Mouse (Mus musculus): ENCODE data around the gene Orai2. TPM values are rescaled to one million over a fixed set of nuclear protein-coding genes. Genes with fewer than 3 reads are reported as not detected.
"Not testable (repeated sequence)": the region's sequence is repeated elsewhere in the genome, so short reads cannot be mapped to it uniquely, and the experiment has no call there.

Gene Orai2
- polyA plus RNA-seq, 1 experiment from 2014 or later = 4.5 TPM

DNA sequence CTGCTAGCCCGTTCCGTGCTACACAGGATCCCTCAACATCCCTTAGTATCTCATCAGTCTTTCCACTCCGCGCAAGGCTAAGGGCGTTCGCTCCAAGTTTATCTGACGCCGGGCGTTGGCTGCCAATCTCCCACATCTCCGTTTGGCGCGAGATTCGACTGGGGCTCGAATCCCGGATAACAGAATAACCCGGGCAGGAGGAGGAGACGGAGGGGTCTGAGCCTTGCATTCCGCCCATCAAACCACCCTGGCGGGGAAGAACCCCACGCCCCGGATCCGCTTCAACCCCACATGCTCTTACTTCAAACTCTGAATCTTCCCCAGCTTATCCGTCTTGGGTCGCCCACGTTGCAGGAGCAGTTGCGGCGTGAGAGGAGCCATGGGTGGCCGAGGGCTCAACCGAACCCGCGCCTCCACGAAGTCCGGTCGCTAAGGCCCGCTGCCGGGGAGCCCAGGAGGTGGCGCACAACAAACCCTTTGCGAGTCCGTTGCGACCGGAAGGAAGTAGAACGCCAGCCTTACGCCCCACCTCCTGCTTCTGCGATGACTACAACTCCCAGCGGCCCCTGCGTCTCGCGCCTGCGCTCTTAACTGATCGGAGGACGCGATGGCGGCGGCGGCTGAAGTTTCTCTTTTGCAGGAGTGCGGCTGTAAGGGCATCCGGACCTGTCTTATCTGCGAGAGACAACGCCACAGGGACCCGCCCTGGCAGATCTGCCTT lies 34.8 kb downstream of the Orai2 start, which contains the start of the genes Lrwd1 and Alkbh4:
Gene Lrwd1 (minus strand): TSS at position 504 of the 721 bp plus-strand sequence.
Gene Alkbh4 (plus strand): TSS at position 576 of the 721 bp plus-strand sequence.
- Histone ChIP-seq H3K27ac (ENCODE audit: low read depth) (peak within 1 kb of the TSS; percentile 91), H3K27me3 (ENCODE audit: insufficient read depth, low read length) (no peaks in the 10 kb centered on the region), H3K9ac (replicated peaks) (peak within 1 kb of the TSS; percentile 89), H3K4me1 (ENCODE audit: insufficient read depth) (peaks cover 15% of the 10 kb centered on the region), H3K9me3 (ENCODE audit: low read length) (no peaks in the 10 kb centered on the region), H3K4me2 (ENCODE audit: low read depth, low read length) (peak within 1 kb of the TSS; percentile 77), H3K4me3 (ENCODE audit: low read depth, low read length) (peak within 1 kb of the TSS; percentile 93), H3K36me3 (replicated peaks; ENCODE audit: insufficient read depth, low read length) (peaks cover 41% of the 10 kb centered on the region)
- TF ChIP-seq CTCF (IDR thresholded peaks at IDR 0.05; ENCODE audit: low read depth) (peak; percentile 90), EP300 (IDR thresholded peaks at IDR 0.05; ENCODE audit: low read depth) (peak; percentile 47; the same call in 1 of the 2 replicates)
- ATAC-seq = peak; percentile 95
- peak; percentile 97 for DNase-seq
- under 1% methylated on average over 60 of the region's 60 CpGs for WGBS (ENCODE audit: insufficient replicate concordance)

DNA sequence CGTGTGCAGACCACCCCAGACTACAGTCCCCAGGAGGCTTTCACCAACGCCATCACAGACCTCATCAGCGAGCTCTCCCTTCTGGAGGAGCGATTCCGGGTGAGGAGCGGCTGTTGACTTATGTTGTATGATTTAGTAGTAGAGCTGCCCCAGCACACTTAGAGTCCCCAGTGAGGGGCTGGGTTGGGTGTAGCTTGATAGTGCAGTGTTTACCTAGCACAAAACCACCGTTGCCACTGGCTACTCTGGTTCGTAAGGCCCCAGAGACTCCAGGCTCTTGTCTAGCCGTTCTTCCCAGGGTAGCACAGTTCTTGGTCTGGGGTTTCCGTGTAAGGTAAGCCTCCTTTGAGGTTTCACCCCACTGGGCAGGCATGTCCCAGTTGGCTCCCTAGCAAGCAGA lies 48.3 kb downstream of the Orai2 start:
- no peak overlapping the region for H3K27ac ChIP-seq (ENCODE audit: low read depth)
- no peak overlapping the region for H3K4me3 ChIP-seq (ENCODE audit: low read depth, low read length)
- H3K27me3 ChIP-seq (ENCODE audit: insufficient read depth, low read length) = no peaks in the 10 kb centered on the region
- H3K36me3 ChIP-seq (replicated peaks; ENCODE audit: insufficient read depth, low read length) = peaks cover 57% of the 10 kb centered on the region
- DNase-seq (no peak), ATAC-seq (no peak)
- peaks cover 11% of the 10 kb centered on the region for H3K4me1 ChIP-seq (ENCODE audit: insufficient read depth)
- no peak overlapping the region for H3K9ac ChIP-seq (replicated peaks)
- no peak overlapping the region for H3K4me2 ChIP-seq (ENCODE audit: low read depth, low read length)
- 85% methylated on average over 10 of the region's 10 CpGs for WGBS (ENCODE audit: insufficient replicate concordance)
- TF ChIP-seq CTCF (IDR thresholded peaks at IDR 0.05; ENCODE audit: low read depth) (no peak), EP300 (IDR thresholded peaks at IDR 0.05; ENCODE audit: low read depth) (no peak)
- H3K9me3 ChIP-seq (ENCODE audit: low read length) = no peaks in the 10 kb centered on the region

DNA sequence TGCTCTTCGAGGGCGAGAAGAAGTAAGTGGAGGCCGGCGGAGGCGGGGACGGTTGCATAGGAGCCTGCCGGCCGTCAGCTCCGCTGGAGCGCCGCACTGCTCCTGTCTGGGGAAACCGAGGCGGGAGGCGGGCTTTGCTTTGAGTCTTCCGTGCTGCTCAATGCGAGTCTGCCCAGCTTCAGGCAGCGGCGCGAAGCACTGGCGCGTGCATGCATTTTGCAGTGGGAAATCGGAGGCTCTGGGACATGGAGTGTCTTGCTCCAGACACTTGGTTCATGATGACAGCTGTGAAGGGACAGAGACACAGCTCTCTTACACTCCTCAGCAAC lies 53.8 kb downstream of the Orai2 start:
- H3K4me1 ChIP-seq (ENCODE audit: insufficient read depth) = peaks cover 18% of the 10 kb centered on the region
- peak overlapping the region; percentile 56 for H3K27ac ChIP-seq (ENCODE audit: low read depth)

GRCm38 (mm10) chr5:136115891-136116783 lies 54.4 kb downstream of the Orai2 start, which contains the start of gene Polr2j:
Gene Polr2j, plus strand, starts transcription at chr5:136116631.
- H3K9me3 ChIP-seq (ENCODE audit: low read length) = no peaks in the 10 kb centered on the region
- peaks cover 18% of the 10 kb centered on the region for H3K4me1 ChIP-seq (ENCODE audit: insufficient read depth)
- DNase-seq (peak; percentile 98), ATAC-seq (peak; percentile 98)
- H3K4me3 ChIP-seq (ENCODE audit: low read depth, low read length) = peak within 1 kb of the TSS; percentile 84
- peak within 1 kb of the TSS; percentile 89 for H3K9ac ChIP-seq (replicated peaks)
- 3% methylated on average over 42 of the region's 42 CpGs for WGBS (ENCODE audit: insufficient replicate concordance)
- TF ChIP-seq EP300 (IDR thresholded peaks at IDR 0.05; ENCODE audit: low read depth) (no peak), CTCF (IDR thresholded peaks at IDR 0.05; ENCODE audit: low read depth) (peak; percentile 100)
- H3K27ac ChIP-seq (ENCODE audit: low read depth) = peak within 1 kb of the TSS; percentile 56
- no peaks in the 10 kb centered on the region for H3K27me3 ChIP-seq (ENCODE audit: insufficient read depth, low read length)
- H3K36me3 ChIP-seq (replicated peaks; ENCODE audit: insufficient read depth, low read length) = peaks cover 12% of the 10 kb centered on the region; the same call in 1 of the 2 replicates
- H3K4me2 ChIP-seq (ENCODE audit: low read depth, low read length) = peak within 1 kb of the TSS; percentile 86

More for the DNA sequence above, 53.8 kb downstream of the Orai2 start:
- no peak for TF ChIP-seq CTCF (IDR thresholded peaks at IDR 0.05; ENCODE audit: low read depth)
- no peak for TF ChIP-seq EP300 (IDR thresholded peaks at IDR 0.05; ENCODE audit: low read depth)
- Histone ChIP-seq H3K27me3 (ENCODE audit: insufficient read depth, low read length) (no peaks in the 10 kb centered on the region), H3K4me3 (ENCODE audit: low read depth, low read length) (peak overlapping the region; percentile 84), H3K9me3 (ENCODE audit: low read length) (no peaks in the 10 kb centered on the region), H3K36me3 (replicated peaks; ENCODE audit: insufficient read depth, low read length) (peaks cover 16% of the 10 kb centered on the region), H3K4me2 (ENCODE audit: low read depth, low read length) (peak overlapping the region; percentile 86), H3K9ac (replicated peaks) (peak overlapping the region; percentile 89)
- ATAC-seq (peak; percentile 75), DNase-seq (no peak)
- 0% methylated on average over 22 of the region's 22 CpGs for WGBS (ENCODE audit: insufficient replicate concordance)

DNA sequence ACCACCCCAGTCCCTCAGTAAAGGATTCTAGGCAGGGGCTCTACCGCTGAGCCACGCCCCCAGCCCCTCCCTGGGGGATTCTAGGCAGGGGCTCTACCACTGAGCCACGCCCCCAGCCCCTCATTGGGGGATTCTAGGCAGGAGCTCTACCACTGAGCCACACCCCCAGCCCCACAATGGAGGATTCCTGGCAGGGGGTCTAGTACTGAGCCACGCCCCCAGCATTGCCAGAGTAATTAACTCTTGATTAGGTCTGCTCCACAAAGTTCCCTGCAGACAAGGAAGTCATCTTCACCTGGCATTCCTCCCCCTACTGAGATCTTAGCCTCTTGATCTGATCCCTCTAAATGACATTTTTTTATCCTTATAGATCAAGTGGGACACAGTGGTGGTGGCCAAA lies 57.0 kb downstream of the Orai2 start:
- H3K9me3 ChIP-seq (ENCODE audit: low read length); ATAC-seq; H3K27ac ChIP-seq (ENCODE audit: low read depth); H3K4me3 ChIP-seq (ENCODE audit: low read depth, low read length); H3K27me3 ChIP-seq (ENCODE audit: insufficient read depth, low read length); H3K4me2 ChIP-seq (ENCODE audit: low read depth, low read length); H3K9ac ChIP-seq (replicated peaks); DNase-seq; H3K36me3 ChIP-seq (replicated peaks; ENCODE audit: insufficient read depth, low read length): not testable (repeated sequence)
- WGBS (ENCODE audit: insufficient replicate concordance) = 54% methylated on average over 3 of the region's 4 CpGs
- peaks cover 20% of the 10 kb centered on the region for H3K4me1 ChIP-seq (ENCODE audit: insufficient read depth)

DNA sequence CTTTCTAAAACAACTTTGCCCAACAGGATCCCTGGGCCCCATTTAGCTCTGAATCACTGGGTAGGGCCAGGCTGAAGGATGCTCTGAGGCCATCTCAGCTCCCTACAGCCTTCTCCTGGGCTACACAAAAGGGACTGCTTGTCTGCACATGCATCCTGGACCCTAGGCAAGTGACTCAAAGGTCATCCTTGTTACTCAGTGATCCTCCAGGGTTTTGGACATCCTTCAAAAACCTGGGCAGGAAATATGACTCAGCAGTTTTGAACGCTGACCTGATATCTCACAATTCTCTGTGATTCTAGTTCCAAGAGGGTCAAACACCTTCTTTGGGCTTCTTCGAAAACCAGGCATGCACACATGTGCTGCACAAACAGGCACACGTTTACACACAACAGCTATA lies 61.5 kb downstream of the Orai2 start:
- Histone ChIP-seq H3K9me3 (ENCODE audit: low read length) (no peaks in the 10 kb centered on the region), H3K4me2 (ENCODE audit: low read depth, low read length) (no peak overlapping the region), H3K4me3 (ENCODE audit: low read depth, low read length) (no peak overlapping the region), H3K9ac (replicated peaks) (no peak overlapping the region), H3K27ac (ENCODE audit: low read depth) (no peak overlapping the region), H3K4me1 (ENCODE audit: insufficient read depth) (0 out of 2 replicates have a peak, but pooled peaks cover 3% of the 10 kb centered on the region), H3K36me3 (replicated peaks; ENCODE audit: insufficient read depth, low read length) (no peaks in the 10 kb centered on the region), H3K27me3 (ENCODE audit: insufficient read depth, low read length) (no peaks in the 10 kb centered on the region)
- TF ChIP-seq CTCF (IDR thresholded peaks at IDR 0.05; ENCODE audit: low read depth) (no peak), EP300 (IDR thresholded peaks at IDR 0.05; ENCODE audit: low read depth) (no peak)
- ATAC-seq = no peak
- DNase-seq = no peak
- 52% methylated on average over 3 of the region's 3 CpGs for WGBS (ENCODE audit: insufficient replicate concordance)
